Mouse (Mus musculus) B cell, adult 2 months (primary cell): ENCODE results near the gene 2510002D24Rik.
"Not testable (repeated sequence)": the region's sequence is repeated elsewhere in the genome, so short reads cannot be mapped to it uniquely, and the experiment has no call there.

ENCODE experiments used
- DNase-seq, 2 experiments: peaks; one replicate each; pipeline ENCODE4 v3.0.0; 2022

2510002D24Rik gene

DNA sequence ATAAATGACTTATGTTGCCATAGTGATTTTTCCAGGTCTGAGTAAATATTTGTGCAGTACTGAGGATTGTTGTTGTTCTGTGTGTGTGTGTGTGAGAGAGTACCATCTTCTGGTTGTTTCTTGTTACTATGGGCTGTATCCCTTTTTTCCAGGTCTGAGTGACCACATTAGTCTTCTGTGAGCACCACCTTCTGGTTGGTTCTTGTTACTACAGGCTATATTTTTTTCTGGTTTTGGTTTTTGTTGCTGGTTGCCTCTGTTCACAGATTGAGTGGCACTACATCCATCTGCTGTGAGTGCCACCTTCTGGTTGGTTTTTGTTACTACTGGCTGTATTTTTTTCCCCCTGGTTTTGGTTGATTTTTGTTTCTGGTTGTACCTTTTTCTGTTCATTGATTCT lies 22.2 kb downstream of the 2510002D24Rik start:
- DNase-seq: peak; percentile 47 to 55

GRCm38 (mm10) chr16:18860186-18860585 lies 23.8 kb downstream of the 2510002D24Rik start:
- DNase-seq: no peak

DNA sequence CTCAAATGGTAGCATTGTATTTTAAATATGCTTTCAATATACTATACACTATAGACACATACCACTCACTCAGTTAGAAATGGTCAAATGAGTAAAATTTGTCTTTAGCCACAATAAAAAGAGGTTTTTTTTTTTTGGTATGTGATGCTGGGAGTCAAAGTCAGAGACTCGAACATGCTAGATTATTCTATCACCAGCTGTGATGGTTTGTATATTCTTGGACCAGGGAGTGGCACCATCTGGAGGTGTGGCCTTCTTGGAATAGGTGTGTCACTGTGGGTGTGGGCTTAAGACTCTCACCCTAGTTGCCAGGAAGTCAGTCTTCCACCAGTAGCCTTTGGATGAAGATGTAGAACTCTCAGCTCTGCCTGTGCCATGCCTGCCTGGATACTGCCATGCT lies 34.1 kb downstream of the 2510002D24Rik start:
- not testable (repeated sequence) for DNase-seq

- DNase-seq: no peak
Observed at GRCm38 (mm10) chr16:18876091-18876441, 39.7 kb downstream of the 2510002D24Rik start.

DNA sequence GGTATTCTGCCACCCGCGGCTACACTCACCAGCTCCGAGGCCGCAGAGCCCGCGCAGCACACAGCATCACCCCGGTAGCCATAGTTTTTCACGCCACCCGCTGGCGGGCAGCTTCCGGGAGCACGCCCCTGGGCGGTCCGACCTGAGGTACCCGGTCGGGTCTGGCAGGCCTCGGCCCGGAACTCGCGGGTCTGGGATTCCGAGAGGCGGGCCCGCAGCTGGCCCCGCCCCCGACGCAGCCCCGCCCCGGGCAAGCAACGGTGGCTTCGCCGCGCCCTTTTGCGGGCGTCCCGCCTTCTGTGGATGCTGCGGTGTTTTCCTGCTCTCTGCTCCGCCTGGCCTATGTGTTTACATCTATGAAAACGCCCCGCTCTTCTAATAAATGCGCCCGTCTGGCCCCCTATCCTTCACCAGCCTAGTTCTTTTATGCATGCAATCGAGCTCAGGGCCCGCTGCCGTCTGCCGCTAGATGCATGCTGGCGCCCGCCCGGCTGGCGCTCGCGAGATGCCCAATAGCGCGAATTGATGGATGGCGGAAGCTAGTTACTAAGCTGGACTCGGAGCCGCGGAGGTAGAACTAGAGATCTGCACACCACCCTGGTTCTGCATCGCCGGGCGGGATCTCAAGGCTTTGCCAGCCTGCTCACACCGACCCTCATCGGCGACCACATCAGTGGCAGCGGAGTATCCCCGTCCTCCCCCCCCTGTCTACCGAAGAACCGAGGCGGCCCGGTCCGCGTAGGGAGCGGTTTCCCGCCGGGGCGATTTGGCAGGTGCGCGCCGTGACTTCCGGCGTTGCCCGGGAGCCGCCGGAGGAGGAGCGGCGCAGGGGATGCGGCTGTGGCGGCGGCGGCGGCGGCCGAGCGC lies 40.3 kb downstream of the 2510002D24Rik start, which contains the start of the genes Mrpl40 and Hira:
TSS of gene Mrpl40 (minus strand) at position 421 of the 867 bp plus-strand sequence.
TSS of gene Hira (plus strand) at position 596 of the 867 bp plus-strand sequence.
- DNase-seq: peak; percentile 96 to 97

DNA sequence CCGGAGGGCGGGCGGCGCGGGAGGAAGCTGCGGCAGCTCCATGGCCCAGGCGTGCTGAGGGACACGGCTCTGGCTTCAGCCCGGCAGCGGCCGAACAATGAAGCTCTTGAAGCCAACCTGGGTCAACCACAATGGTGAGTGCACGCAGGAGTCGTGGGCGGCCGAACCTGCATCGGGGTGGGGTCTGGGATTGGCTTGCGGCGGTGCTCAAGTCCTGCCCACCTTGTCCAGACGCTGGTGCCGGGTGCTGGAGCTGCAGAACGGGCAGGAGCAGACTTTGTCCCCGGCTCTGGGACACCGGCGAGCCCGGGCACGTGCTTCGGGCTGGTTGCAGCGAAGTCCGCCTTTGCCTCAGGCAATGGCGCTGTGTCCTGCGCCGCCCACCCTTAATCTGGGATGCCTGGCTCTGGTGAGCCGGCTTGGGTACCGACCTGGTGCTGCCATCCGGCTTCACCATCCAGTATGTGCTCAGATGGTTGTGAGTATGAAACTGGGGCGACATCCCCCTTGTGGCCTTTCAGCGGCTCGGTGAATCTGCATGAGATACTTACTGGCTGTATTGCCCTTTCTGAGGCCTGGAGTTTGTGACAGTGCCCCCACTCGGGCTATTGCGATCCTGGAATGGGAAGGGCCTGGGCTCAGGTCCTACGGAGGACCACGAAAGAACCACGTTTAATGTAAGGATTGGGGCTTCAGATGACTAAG lies 41.2 kb downstream of the 2510002D24Rik start:
- peak; percentile 69 to 70 for DNase-seq

DNA sequence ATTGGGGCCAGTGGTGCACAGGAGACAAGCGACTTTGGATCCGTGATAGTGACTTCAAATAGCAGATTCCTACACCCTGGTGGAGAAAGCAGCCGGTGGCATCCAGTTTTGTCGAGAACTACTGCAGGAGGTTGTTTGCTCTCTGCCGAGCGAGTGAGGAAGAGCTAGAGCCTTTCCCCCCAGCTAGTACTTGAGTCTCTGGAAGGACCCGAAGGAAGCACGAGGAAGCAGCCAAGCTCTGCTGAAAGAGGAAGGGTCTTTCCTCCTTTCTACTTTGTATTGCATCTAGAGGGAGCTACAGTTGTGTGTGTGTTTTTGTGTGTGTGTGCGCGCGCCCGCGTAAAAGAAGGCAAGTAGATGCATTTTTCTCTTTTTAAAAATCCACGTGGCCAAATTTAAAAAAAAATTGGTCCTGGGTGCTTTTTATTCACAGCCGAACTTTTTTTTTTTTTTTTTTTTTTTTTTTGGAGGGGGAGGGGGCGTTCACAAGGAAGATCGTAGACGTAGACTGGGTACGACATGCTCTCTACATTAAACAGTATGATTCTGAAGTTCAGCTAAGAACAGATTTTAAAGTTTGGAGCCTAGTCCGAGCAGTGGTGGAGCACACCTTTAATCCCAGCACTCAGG lies 41.8 kb downstream of the 2510002D24Rik start:
- no peak for DNase-seq

- DNase-seq: no peak
Observed at GRCm38 (mm10) chr16:18884044-18884443, 47.7 kb downstream of the 2510002D24Rik start.
